In genomic region chr4:134238686-134239085, GRCm38 (mm10) we compare ENCODE assay signal across 10 mouse cellular contexts. TPM values are rescaled to one million over a fixed set of nuclear protein-coding genes. Genes with fewer than 3 reads are reported as not detected.
DNase-seq lines count a peak whose midpoint lies in the region; ATAC-seq lines count a peak whose summit lies in the region.
"Had no signal": no experiment of that assay in that cellular context is flagged by ENCODE, and none has a peak within 500 bp of the region (broad histone marks: within the 10 kb centered on the region; RNA-seq: fewer than 3 reads in every experiment).

No protein-coding gene starts in this region.

- no peak for ATAC-seq in neural tube, embryonic 13.5 days (ENCODE audit: low read depth)
- no peak for ATAC-seq in limb, embryonic 15.5 days (ENCODE audit: insufficient number of reproducible peaks, low FRiP score, low TSS enrichment, low read depth)
- no peak for ATAC-seq in monocyte, adult 5-6 weeks (replicated peaks; ENCODE audit: insufficient number of reproducible peaks, low FRiP score, low TSS enrichment, poor library complexity, severe bottlenecking)

- H3K9ac ChIP-seq in neural tube, embryonic 13.5 days, result no peak overlapping the region
- no peak overlapping the region for H3K9ac ChIP-seq in limb, embryonic 15.5 days

- peak overlapping the region; percentile 59 for H3K4me3 ChIP-seq in heart, embryonic 10.5 days
- no peak overlapping the region for H3K4me3 ChIP-seq in neural tube, embryonic 13.5 days
- peak overlapping the region; percentile 35 for H3K4me3 ChIP-seq in limb, embryonic 15.5 days
- H3K4me3 ChIP-seq: erythroblast, embryonic 14.5 days had no signal

- peaks cover 4% of the 10 kb centered on the region; the same call in 1 of the 2 replicates for H3K36me3 ChIP-seq in heart, embryonic 10.5 days
- H3K36me3 ChIP-seq in neural tube, embryonic 13.5 days, result 0 out of 2 replicates have a peak, but pooled peaks cover 5% of the 10 kb centered on the region
- H3K36me3 ChIP-seq in limb, embryonic 15.5 days, result no peaks in the 10 kb centered on the region

- 12% methylated on average over 10 of the region's 10 CpGs for WGBS in heart, embryonic 10.5 days
- 13% methylated on average over 10 of the region's 10 CpGs for WGBS in neural tube, embryonic 13.5 days
- 13% methylated on average over 10 of the region's 10 CpGs for WGBS in limb, embryonic 15.5 days

- no peak for DNase-seq in heart, embryonic 10.5 days (ENCODE audit: low spot score)
- no peak for DNase-seq in heart, postnatal 25 days (ENCODE audit: low spot score)
- DNase-seq in neural tube, embryonic 10.5 days (ENCODE audit: extremely low spot score, low spot score), result no peak
- no peak for DNase-seq in thymus, postnatal 25 days
- no peak for DNase-seq in adrenal gland, adult (ENCODE audit: inconsistent age in 2 of 2, low spot score in 1 of 2)

- H3K27ac ChIP-seq in heart, embryonic 10.5 days, result no peak overlapping the region
- no peak overlapping the region for H3K27ac ChIP-seq in neural tube, embryonic 13.5 days (replicated peaks)
- no peak overlapping the region for H3K27ac ChIP-seq in limb, embryonic 15.5 days

- peaks cover 50% of the 10 kb centered on the region for H3K27me3 ChIP-seq in heart, embryonic 10.5 days (ENCODE audit: insufficient read depth, poor library complexity, severe bottlenecking)
- H3K27me3 ChIP-seq in neural tube, embryonic 13.5 days, result peaks cover 28% of the 10 kb centered on the region
- peaks cover 17% of the 10 kb centered on the region for H3K27me3 ChIP-seq in limb, embryonic 15.5 days

- H3K9me3 ChIP-seq in heart, embryonic 10.5 days, result no peaks in the 10 kb centered on the region
- H3K9me3 ChIP-seq in neural tube, embryonic 13.5 days, result no peaks in the 10 kb centered on the region
- no peaks in the 10 kb centered on the region for H3K9me3 ChIP-seq in limb, embryonic 15.5 days

- intact Hi-C loops in heart, postnatal 25 days (cut with DNase I), result no loop called here

- H3K4me1 ChIP-seq in heart, embryonic 10.5 days, result peaks cover 24% of the 10 kb centered on the region
- peaks cover 12% of the 10 kb centered on the region; the same call in 1 of the 2 replicates for H3K4me1 ChIP-seq in neural tube, embryonic 13.5 days (replicated peaks)
- peaks cover 17% of the 10 kb centered on the region for H3K4me1 ChIP-seq in limb, embryonic 15.5 days

- peak overlapping the region; percentile 18; the same call in 1 of the 2 replicates for H3K4me2 ChIP-seq in neural tube, embryonic 13.5 days
- H3K4me2 ChIP-seq in limb, embryonic 15.5 days, result peak overlapping the region; percentile 50

RNA-seq across cellular contexts. Expression of gene Cnksr1, which starts 0.5 kb away (rescaled TPM):
- 1.2 TPM in 2 replicates for polyA plus RNA-seq in heart, embryonic 10.5 days (2016; fragmentation: Nextera tagmentation; extraction: Ambion mirVana)
- 1 to 10 TPM; 2.9 to 3.0 TPM for total RNA-seq in heart, postnatal 25 days (2021)
- 0.29 TPM in 1 of 2 replicates, not detected in the other for polyA plus RNA-seq in neural tube, embryonic 13.5 days (2015; fragmentation: Nextera tagmentation; extraction: Ambion mirVana)
- 3.6 and 3.9 TPM in 2 replicates for polyA plus RNA-seq in limb, embryonic 15.5 days (2015; fragmentation: Nextera tagmentation; extraction: Ambion mirVana)
- total RNA-seq in monocyte, adult 5-6 weeks (2017), result not detected in 3 replicates
- polyA plus RNA-seq: erythroblast, embryonic 14.5 days had no signal

RNA-seq across cellular contexts. Expression of gene E130218I03Rik, which starts 4.8 kb away (rescaled TPM):
- polyA plus RNA-seq in heart, embryonic 10.5 days (2016; fragmentation: Nextera tagmentation; extraction: Ambion mirVana), result 0.19 and 0.28 TPM in 2 replicates
- total RNA-seq in heart, postnatal 25 days (2021), result not detected
- polyA plus RNA-seq in neural tube, embryonic 13.5 days (2015; fragmentation: Nextera tagmentation; extraction: Ambion mirVana), result 0.47 TPM in 1 of 2 replicates, not detected in the other
- polyA plus RNA-seq in limb, embryonic 15.5 days (2015; fragmentation: Nextera tagmentation; extraction: Ambion mirVana), result 0.22 TPM in 1 of 2 replicates, not detected in the other
- 1.4 TPM in 1 of 3 replicates, not detected in the others for total RNA-seq in monocyte, adult 5-6 weeks (2017)
- total RNA-seq: left cerebral cortex, adult 8-10 months had no signal
- polyA plus RNA-seq: erythroblast, embryonic 14.5 days had no signal

RNA-seq across cellular contexts. Expression of gene Zfp593, which starts 6.7 kb away (rescaled TPM):
- polyA plus RNA-seq in heart, embryonic 10.5 days (2016; fragmentation: Nextera tagmentation; extraction: Ambion mirVana), result 13.3 and 15.3 TPM in 2 replicates
- 1 to 10 TPM; 3.1 to 3.2 TPM for total RNA-seq in heart, postnatal 25 days (2021)
- 15.1 and 15.7 TPM in 2 replicates for polyA plus RNA-seq in neural tube, embryonic 13.5 days (2015; fragmentation: Nextera tagmentation; extraction: Ambion mirVana)
- 14.3 and 15.8 TPM in 2 replicates for polyA plus RNA-seq in limb, embryonic 15.5 days (2015; fragmentation: Nextera tagmentation; extraction: Ambion mirVana)
- total RNA-seq in monocyte, adult 5-6 weeks (2017), result 2.8 to 8.7 TPM (median 6.0 TPM) in 3 replicates

RNA-seq across cellular contexts. Expression of gene Gm30191, which starts 8.0 kb away (rescaled TPM):
- not detected in 2 replicates for polyA plus RNA-seq in heart, embryonic 10.5 days (2016; fragmentation: Nextera tagmentation; extraction: Ambion mirVana)
- total RNA-seq in heart, postnatal 25 days (2021), result not detected
- not detected in 2 replicates for polyA plus RNA-seq in neural tube, embryonic 13.5 days (2015; fragmentation: Nextera tagmentation; extraction: Ambion mirVana)
- not detected in 2 replicates for polyA plus RNA-seq in limb, embryonic 15.5 days (2015; fragmentation: Nextera tagmentation; extraction: Ambion mirVana)
- not detected in 3 replicates for total RNA-seq in monocyte, adult 5-6 weeks (2017)
- total RNA-seq: left cerebral cortex, adult 8-10 months had no signal

RNA-seq across cellular contexts. Expression of gene Catsper4, which starts 11.5 kb away (rescaled TPM):
- polyA plus RNA-seq in heart, embryonic 10.5 days (2016; fragmentation: Nextera tagmentation; extraction: Ambion mirVana), result not detected in 2 replicates
- not detected for total RNA-seq in heart, postnatal 25 days (2021)
- polyA plus RNA-seq in neural tube, embryonic 13.5 days (2015; fragmentation: Nextera tagmentation; extraction: Ambion mirVana), result not detected in 2 replicates
- 0.29 TPM in 1 of 2 replicates, not detected in the other for polyA plus RNA-seq in limb, embryonic 15.5 days (2015; fragmentation: Nextera tagmentation; extraction: Ambion mirVana)
- not detected in 3 replicates for total RNA-seq in monocyte, adult 5-6 weeks (2017)
- total RNA-seq: left cerebral cortex, adult 8-10 months had no signal
- polyA plus RNA-seq: erythroblast, embryonic 14.5 days had no signal
